Comparison of ENCODE assay signal across 8 mouse cellular contexts in the genomic region with DNA sequence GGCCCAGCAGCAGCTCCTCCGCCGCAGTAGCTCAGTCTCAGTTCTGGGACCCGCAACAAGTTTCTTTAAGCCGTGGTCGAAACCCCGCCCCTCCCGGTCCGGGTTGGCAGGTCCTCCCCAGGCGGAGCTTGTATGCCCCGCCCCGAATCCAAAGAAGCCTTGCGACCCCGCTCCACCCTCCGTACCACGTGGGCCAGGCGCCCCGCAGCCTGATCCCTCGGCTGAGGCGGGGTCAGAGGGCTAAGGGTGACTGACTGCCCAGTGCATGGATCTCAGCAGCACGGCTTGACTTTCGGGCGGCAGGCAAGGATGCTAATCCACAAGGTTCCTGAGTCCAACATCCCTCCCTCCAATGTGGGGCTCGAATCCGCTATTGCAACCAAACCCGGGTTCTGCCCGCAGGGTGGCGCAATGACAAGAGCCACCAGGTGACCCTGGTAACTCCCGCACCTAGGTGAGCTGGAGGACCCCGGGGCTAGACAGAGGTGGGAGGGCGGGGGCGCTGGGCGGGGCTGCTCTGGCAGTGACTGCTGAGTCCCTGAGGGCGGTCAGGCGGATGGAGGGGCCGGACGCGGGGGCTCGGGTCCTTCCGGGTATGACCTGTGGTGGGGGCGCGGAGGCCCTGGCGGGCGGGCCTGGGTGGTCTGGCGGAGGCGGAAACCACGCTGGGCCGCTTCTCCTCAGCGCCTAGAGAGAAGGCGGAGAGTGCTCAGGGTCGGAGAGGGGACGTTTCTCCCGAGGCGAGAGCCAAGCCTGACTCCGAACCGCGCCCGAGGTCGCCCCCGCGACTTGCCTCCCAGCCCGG. TPM values are rescaled to one million over a fixed set of nuclear protein-coding genes. Genes with fewer than 3 reads are reported as not detected.
DNase-seq lines count a peak whose midpoint lies in the region; ATAC-seq and TF ChIP-seq lines count a peak whose summit lies in the region.

Gene Sox8, minus strand, starts transcription at position 39 of the 805 bp plus-strand sequence.

- peaks cover 0 to 3% of the 10 kb centered on the region in 2 experiments; a peak in 1 of 4 replicates for H3K4me1 ChIP-seq in ES-E14 (ENCODE audit: control insufficient read depth in 2 of 2, insufficient read depth in 2 of 2, low read length in 2 of 2, poor library complexity in 1 of 2)
- peaks cover 56% of the 10 kb centered on the region for H3K4me1 ChIP-seq in hindbrain, embryonic 12.5 days
- peaks cover 8% of the 10 kb centered on the region for H3K4me1 ChIP-seq in lung, postnatal 0 days (ENCODE audit: insufficient read depth, low read depth, low read length)

- peak; percentile 59 for ATAC-seq in hindbrain, embryonic 12.5 days (ENCODE audit: low FRiP score)
- ATAC-seq in lung, postnatal 0 days: peak; percentile 87

- H3K27me3 ChIP-seq in hindbrain, embryonic 12.5 days: peaks cover 44% of the 10 kb centered on the region
- peaks cover 28% of the 10 kb centered on the region for H3K27me3 ChIP-seq in lung, postnatal 0 days (replicated peaks; ENCODE audit: insufficient read depth, low read length)

- peak; percentile 42; the same call in 1 of the 2 replicates for TF ChIP-seq CTCF in lung, postnatal 0 days (IDR thresholded peaks at IDR 0.05)

- no peak for TF ChIP-seq EP300 in lung, postnatal 0 days (IDR thresholded peaks at IDR 0.05)

- in situ Hi-C loops in ES-E14 (cut with MboI; ENCODE audit: low sequenced_read_pairs in 2 of 2, unreplicated experiment in 2 of 2): no loop called here

- WGBS in hindbrain, embryonic 12.5 days: under 1% methylated on average over 61 of the region's 61 CpGs
- under 1% methylated on average over 44 of the region's 61 CpGs for WGBS in lung, postnatal 0 days

- peak within 1 kb of the TSS; percentile 95 for H3K4me2 ChIP-seq in hindbrain, embryonic 12.5 days (replicated peaks)
- H3K4me2 ChIP-seq in lung, postnatal 0 days (replicated peaks; ENCODE audit: low read depth, low read length): peak within 1 kb of the TSS; percentile 69

- H3K4me3 ChIP-seq in ES-E14 (ENCODE audit: insufficient read depth in 1 of 2, low read depth in 1 of 2, low read length in 2 of 2, poor library complexity in 1 of 2, severe bottlenecking in 1 of 2): peak within 1 kb of the TSS; percentile 62 to 91
- peak within 1 kb of the TSS; percentile 49 for H3K4me3 ChIP-seq in hindbrain, embryonic 12.5 days
- peak within 1 kb of the TSS; percentile 34 for H3K4me3 ChIP-seq in lung, postnatal 0 days (ENCODE audit: low read depth, low read length)

- no peak within 1 kb of the TSS for H3K27ac ChIP-seq in ES-E14 (ENCODE audit: insufficient read depth, low read depth, low read length, poor library complexity, severe bottlenecking)
- H3K27ac ChIP-seq in hindbrain, embryonic 12.5 days: no peak within 1 kb of the TSS
- H3K27ac ChIP-seq in lung, postnatal 0 days (ENCODE audit: low read length): no peak within 1 kb of the TSS

- H3K36me3 ChIP-seq in ES-E14 (ENCODE audit: control insufficient read depth, insufficient read depth, low read length, poor library complexity, severe bottlenecking): no peaks in the 10 kb centered on the region
- H3K36me3 ChIP-seq in hindbrain, embryonic 12.5 days: no peaks in the 10 kb centered on the region
- H3K36me3 ChIP-seq in lung, postnatal 0 days (ENCODE audit: insufficient read depth, low read length): no peaks in the 10 kb centered on the region

- DNase-seq in ES-E14 (ENCODE audit: low read depth, low spot score): peak; percentile 97
- peak; percentile 65 for DNase-seq in cerebellum, adult 9-10 months
- peak; percentile 89 to 92 for DNase-seq in frontal cortex, postnatal 14 days (ENCODE audit: low spot score in 2 of 2)
- DNase-seq in layer of hippocampus, postnatal 14 days (ENCODE audit: low spot score in 2 of 2): peak; percentile 89 to 94
- DNase-seq in lung, postnatal 0 days (ENCODE audit: low spot score): peak; percentile 75
- peak; percentile 67 for DNase-seq in ovary, postnatal 14 days (ENCODE audit: low spot score)
- peak; percentile 53 to 58 for DNase-seq in thymus, postnatal 10 days (ENCODE audit: low spot score in 2 of 2)

- H3K9ac ChIP-seq in ES-E14 (ENCODE audit: insufficient read depth, low read depth, low read length, poor library complexity, severe bottlenecking): peak within 1 kb of the TSS; percentile 41
- peak within 1 kb of the TSS; percentile 63 for H3K9ac ChIP-seq in hindbrain, embryonic 12.5 days
- H3K9ac ChIP-seq in lung, postnatal 0 days (replicated peaks; ENCODE audit: low read depth): no peak within 1 kb of the TSS

- H3K9me3 ChIP-seq in ES-E14 (ENCODE audit: control insufficient read depth, insufficient read depth, low read depth, low read length): no peaks in the 10 kb centered on the region
- no peaks in the 10 kb centered on the region for H3K9me3 ChIP-seq in hindbrain, embryonic 12.5 days (replicated peaks)
- no peaks in the 10 kb centered on the region for H3K9me3 ChIP-seq in lung, postnatal 0 days (ENCODE audit: low read length)

TF ChIP-seq in ES-E14, 5 proteins besides CTCF, POLR2A, EP300 and RAD21:
- TF ChIP-seq CHD2 (IDR thresholded peaks at IDR 0.05; ENCODE audit: low read depth, low read length): no peak

RNA-seq across cellular contexts. Expression of gene Sox8, which starts in this region (rescaled TPM):
- 0.40 and 0.42 TPM in 2 replicates for total RNA-seq in ES-E14 (2012; rRNA removed)
- 11.8 and 12.7 TPM in 2 replicates for polyA plus RNA-seq in hindbrain, embryonic 12.5 days (2016; fragmentation: Nextera tagmentation; extraction: Ambion mirVana)
- 10 to 100 TPM; 78.2 to 81.1 TPM for total RNA-seq in layer of hippocampus, postnatal 14 days (2021)
- polyA plus RNA-seq in lung, postnatal 0 days (2015; fragmentation: Nextera tagmentation; extraction: Ambion mirVana): 0.19 and 0.24 TPM in 2 replicates

Comparison
In these comparisons a context has a peak if more than half of its experiments do, and no peak if none do; other contexts are left out.
1. RNA of gene Sox8 (total RNA-seq): 78.2 to 81.1 TPM in layer of hippocampus, postnatal 14 days; 0.40 to 0.42 TPM in ES-E14; every median in the first group is over 10 times any median in the second.
2. RNA of gene Sox8 (polyA plus RNA-seq): 11.8 to 12.7 TPM in hindbrain, embryonic 12.5 days; 0.19 to 0.24 TPM in lung, postnatal 0 days; every median in the first group is over 10 times any median in the second.
3. Peak in DNase-seq, H3K4me3 ChIP-seq and H3K9ac ChIP-seq in ES-E14; RNA of the gene not detected or under 1 TPM.
4. Peak in DNase-seq, ATAC-seq, H3K4me3 ChIP-seq and H3K4me2 ChIP-seq in lung, postnatal 0 days; RNA of the gene not detected or under 1 TPM.
5. Peak in every context shown above with its lines, with median percentiles within 50 percentile points of each other: DNase-seq and H3K4me3 ChIP-seq.